Mouse (Mus musculus): ENCODE measurements around the gene Apba2. TPM values are rescaled to one million over a fixed set of nuclear protein-coding genes. Genes with fewer than 3 reads are reported as not detected.

Gene Apba2
- total and polyA plus RNA-seq, 3 experiments, result 0.11 TPM; not detected in 2

GRCm38 (mm10) chr7:64688115-64688817 is 186.8 kb downstream of the Apba2 start:
- Histone ChIP-seq H3K9me3 (replicated peaks) (peaks cover 20% of the 10 kb centered on the region), H3K27me3 (ENCODE audit: insufficient read depth, low read length) (no peaks in the 10 kb centered on the region), H3K4me1 (ENCODE audit: insufficient read depth, low read depth, low read length) (no peaks in the 10 kb centered on the region), H3K36me3 (replicated peaks) (no peaks in the 10 kb centered on the region), H3K4me3 (ENCODE audit: low read depth, low read length) (no peak overlapping the region)
- TF ChIP-seq CTCF (IDR thresholded peaks at IDR 0.05; ENCODE audit: low read depth, low read length) (no peak), POLR2AphosphoS5 (IDR thresholded peaks at IDR 0.05; ENCODE audit: insufficient replicate concordance, low read depth, low read length) (no peak), GATA2 (IDR thresholded peaks at IDR 0.05; ENCODE audit: borderline replicate concordance, low read depth, low read length) (no peak), GATA1 (IDR thresholded peaks at IDR 0.05; ENCODE audit: borderline replicate concordance, low read length) (no peak), TAL1 (conservative IDR thresholded peaks at IDR 0.05; ENCODE audit: low read depth, low read length) (no peak)
- ATAC-seq (ENCODE audit: extremely low read depth, insufficient number of reproducible peaks, low FRiP score, poor library complexity, severe bottlenecking) (no peak), DNase-seq (ENCODE audit: low spot score) (no peak)

GRCm38 (mm10) chr7:64691831-64692230 is 190.3 kb downstream of the Apba2 start:
- DNase-seq (ENCODE audit: low spot score) (no peak), ATAC-seq (ENCODE audit: extremely low read depth, insufficient number of reproducible peaks, low FRiP score, poor library complexity, severe bottlenecking) (no peak)
- Histone ChIP-seq H3K4me3 (ENCODE audit: low read depth, low read length) (no peak overlapping the region), H3K9me3 (replicated peaks) (peaks cover 38% of the 10 kb centered on the region), H3K4me1 (ENCODE audit: insufficient read depth, low read depth, low read length) (no peaks in the 10 kb centered on the region), H3K27me3 (ENCODE audit: insufficient read depth, low read length) (no peaks in the 10 kb centered on the region), H3K36me3 (replicated peaks) (no peaks in the 10 kb centered on the region)
- TF ChIP-seq POLR2AphosphoS5 (IDR thresholded peaks at IDR 0.05; ENCODE audit: insufficient replicate concordance, low read depth, low read length) (no peak), TAL1 (conservative IDR thresholded peaks at IDR 0.05; ENCODE audit: low read depth, low read length) (no peak), GATA2 (IDR thresholded peaks at IDR 0.05; ENCODE audit: borderline replicate concordance, low read depth, low read length) (no peak), CTCF (IDR thresholded peaks at IDR 0.05; ENCODE audit: low read depth, low read length) (no peak), GATA1 (IDR thresholded peaks at IDR 0.05; ENCODE audit: borderline replicate concordance, low read length) (no peak)

DNA sequence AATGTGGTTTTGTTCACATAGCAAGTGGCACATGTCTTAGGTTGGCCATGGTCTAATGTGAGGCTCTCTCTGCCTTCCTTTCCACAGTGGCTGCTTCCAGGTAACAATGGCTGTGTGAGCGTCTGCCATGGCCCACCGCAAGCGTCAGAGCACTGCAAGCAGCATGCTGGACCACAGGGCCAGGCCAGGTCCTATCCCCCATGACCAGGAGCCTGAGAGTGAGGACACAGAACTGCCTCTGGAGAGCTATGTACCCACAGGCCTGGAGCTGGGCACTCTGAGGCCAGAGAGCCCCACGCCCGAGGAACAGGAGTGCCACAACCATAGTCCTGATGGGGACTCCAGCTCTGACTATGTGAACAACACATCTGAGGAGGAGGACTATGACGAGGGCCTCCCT is 193.4 kb downstream of the Apba2 start:
- DNase-seq (ENCODE audit: low spot score) (no peak), ATAC-seq (ENCODE audit: extremely low read depth, insufficient number of reproducible peaks, low FRiP score, poor library complexity, severe bottlenecking) (no peak)
- TF ChIP-seq POLR2AphosphoS5 (IDR thresholded peaks at IDR 0.05; ENCODE audit: insufficient replicate concordance, low read depth, low read length), result no peak
- no peak for TF ChIP-seq TAL1 (conservative IDR thresholded peaks at IDR 0.05; ENCODE audit: low read depth, low read length)
- TF ChIP-seq GATA2 (IDR thresholded peaks at IDR 0.05; ENCODE audit: borderline replicate concordance, low read depth, low read length), result no peak
- no peak for TF ChIP-seq CTCF (IDR thresholded peaks at IDR 0.05; ENCODE audit: low read depth, low read length)
- no peak for TF ChIP-seq GATA1 (IDR thresholded peaks at IDR 0.05; ENCODE audit: borderline replicate concordance, low read length)
- no peaks in the 10 kb centered on the region for H3K36me3 ChIP-seq (replicated peaks)
- H3K9me3 ChIP-seq (replicated peaks), result peaks cover 51% of the 10 kb centered on the region
- H3K27me3 ChIP-seq (ENCODE audit: insufficient read depth, low read length), result no peaks in the 10 kb centered on the region
- no peak overlapping the region for H3K4me3 ChIP-seq (ENCODE audit: low read depth, low read length)
- no peaks in the 10 kb centered on the region for H3K4me1 ChIP-seq (ENCODE audit: insufficient read depth, low read depth, low read length)

- Histone ChIP-seq H3K27me3 (ENCODE audit: insufficient read depth, low read length) (no peaks in the 10 kb centered on the region), H3K4me3 (ENCODE audit: low read depth, low read length) (no peak overlapping the region), H3K4me1 (ENCODE audit: insufficient read depth, low read depth, low read length) (no peaks in the 10 kb centered on the region), H3K36me3 (replicated peaks) (no peaks in the 10 kb centered on the region), H3K9me3 (replicated peaks) (peaks cover 56% of the 10 kb centered on the region)
- ATAC-seq (ENCODE audit: extremely low read depth, insufficient number of reproducible peaks, low FRiP score, poor library complexity, severe bottlenecking) (no peak), DNase-seq (ENCODE audit: low spot score) (no peak)
- TF ChIP-seq GATA2 (IDR thresholded peaks at IDR 0.05; ENCODE audit: borderline replicate concordance, low read depth, low read length), result no peak
- TF ChIP-seq TAL1 (conservative IDR thresholded peaks at IDR 0.05; ENCODE audit: low read depth, low read length), result no peak
- TF ChIP-seq POLR2AphosphoS5 (IDR thresholded peaks at IDR 0.05; ENCODE audit: insufficient replicate concordance, low read depth, low read length), result no peak
- TF ChIP-seq CTCF (IDR thresholded peaks at IDR 0.05; ENCODE audit: low read depth, low read length), result no peak
- no peak for TF ChIP-seq GATA1 (IDR thresholded peaks at IDR 0.05; ENCODE audit: borderline replicate concordance, low read length)
Observed at GRCm38 (mm10) chr7:64696521-64697281, 195.2 kb downstream of the Apba2 start.

- no peak overlapping the region for H3K4me3 ChIP-seq (ENCODE audit: low read depth, low read length)
- H3K27me3 ChIP-seq (ENCODE audit: insufficient read depth, low read length), result no peaks in the 10 kb centered on the region
- peaks cover 63% of the 10 kb centered on the region for H3K9me3 ChIP-seq (replicated peaks)
- TF ChIP-seq CTCF (IDR thresholded peaks at IDR 0.05; ENCODE audit: low read depth, low read length), result no peak
- no peak for ATAC-seq (ENCODE audit: extremely low read depth, insufficient number of reproducible peaks, low FRiP score, poor library complexity, severe bottlenecking)
- no peaks in the 10 kb centered on the region for H3K36me3 ChIP-seq (replicated peaks)
- no peaks in the 10 kb centered on the region for H3K4me1 ChIP-seq (ENCODE audit: insufficient read depth, low read depth, low read length)
- DNase-seq (ENCODE audit: low spot score), result no peak
Observed at GRCm38 (mm10) chr7:64697791-64698337, 196.4 kb downstream of the Apba2 start.

DNA sequence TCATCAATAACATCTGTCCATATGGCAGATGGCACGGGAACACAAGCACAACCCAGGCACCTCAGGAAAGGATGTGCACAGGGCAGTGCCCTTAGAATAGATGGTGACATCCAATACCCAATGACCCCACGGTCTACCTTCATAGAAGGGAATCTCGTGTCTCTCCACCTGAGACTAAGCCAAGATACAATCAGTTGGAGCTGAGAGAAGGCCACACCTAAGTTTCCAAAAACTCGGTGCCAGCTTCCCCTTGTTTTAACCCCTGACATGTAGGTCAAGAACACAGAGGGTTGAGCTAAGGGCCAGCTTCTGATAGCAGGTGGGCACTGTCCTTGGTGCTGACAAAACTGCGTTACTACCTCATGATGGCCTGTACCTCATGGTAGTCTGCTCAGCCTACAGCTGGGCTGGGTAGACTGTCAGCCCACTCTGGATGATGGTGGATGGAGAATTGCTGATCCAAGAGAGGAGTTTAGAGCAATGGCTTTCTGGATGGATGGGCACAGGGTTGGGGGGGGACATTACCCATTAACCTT is 202.6 kb downstream of the Apba2 start:
- Histone ChIP-seq H3K9me3 (replicated peaks) (peaks cover 61% of the 10 kb centered on the region), H3K36me3 (replicated peaks) (no peaks in the 10 kb centered on the region), H3K4me3 (ENCODE audit: low read depth, low read length) (no peak overlapping the region), H3K4me1 (ENCODE audit: insufficient read depth, low read depth, low read length) (no peaks in the 10 kb centered on the region), H3K27me3 (ENCODE audit: insufficient read depth, low read length) (no peaks in the 10 kb centered on the region)
- TF ChIP-seq GATA2 (IDR thresholded peaks at IDR 0.05; ENCODE audit: borderline replicate concordance, low read depth, low read length) (no peak), TAL1 (conservative IDR thresholded peaks at IDR 0.05; ENCODE audit: low read depth, low read length) (no peak), POLR2AphosphoS5 (IDR thresholded peaks at IDR 0.05; ENCODE audit: insufficient replicate concordance, low read depth, low read length) (no peak), CTCF (IDR thresholded peaks at IDR 0.05; ENCODE audit: low read depth, low read length) (no peak), GATA1 (IDR thresholded peaks at IDR 0.05; ENCODE audit: borderline replicate concordance, low read length) (no peak)
- DNase-seq (ENCODE audit: low spot score), result no peak
- no peak for ATAC-seq (ENCODE audit: extremely low read depth, insufficient number of reproducible peaks, low FRiP score, poor library complexity, severe bottlenecking)

All from G1E (cell line).